Mouse (Mus musculus): ENCODE results near the gene Hacd1. TPM values are rescaled to one million over a fixed set of nuclear protein-coding genes. Genes with fewer than 3 reads are reported as not detected.

Hacd1 gene
- polyA plus RNA-seq, 1 experiment from 2014 or later, result 90.3 TPM

DNA sequence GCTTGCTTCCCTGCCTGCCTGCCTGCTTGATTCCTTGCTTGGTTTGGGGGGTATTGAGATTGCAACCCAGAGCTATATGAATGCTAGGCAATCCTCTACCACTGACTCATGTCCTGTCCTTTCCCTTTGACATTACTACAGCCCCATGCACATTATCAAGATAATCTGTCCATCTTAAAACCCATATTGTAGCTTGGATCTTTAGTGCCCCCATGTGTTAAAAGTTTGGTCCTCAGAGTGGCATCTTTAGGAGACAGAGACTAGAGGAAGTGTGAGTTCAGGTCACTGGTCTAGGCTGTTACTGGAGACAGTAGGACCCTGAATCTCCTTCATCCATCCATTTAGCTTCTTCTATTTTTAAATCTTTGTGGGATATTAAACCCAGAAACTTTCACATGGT lies 123.7 kb downstream of the Hacd1 start:
- H3K4me2 ChIP-seq, result no peak overlapping the region
- H3K4me1 ChIP-seq (replicated peaks; ENCODE audit: control insufficient read depth, insufficient read depth, low read length), result no peaks in the 10 kb centered on the region

GRCm38 (mm10) chr2:13930724-13931123 lies 125.2 kb downstream of the Hacd1 start:
- no peaks in the 10 kb centered on the region for H3K27me3 ChIP-seq (replicated peaks; ENCODE audit: control insufficient read depth, insufficient read depth, low read length)
- no peak overlapping the region for H3K9ac ChIP-seq (ENCODE audit: low read depth, low read length)
- no peaks in the 10 kb centered on the region for H3K4me1 ChIP-seq (replicated peaks; ENCODE audit: control insufficient read depth, insufficient read depth, low read length)
- no peaks in the 10 kb centered on the region for H3K36me3 ChIP-seq (ENCODE audit: control insufficient read depth, insufficient read depth, low read length)
- WGBS, result 79% methylated on average over 1 of the region's 1 CpGs
- ATAC-seq (replicated peaks; ENCODE audit: low FRiP score) (no peak), DNase-seq (ENCODE audit: low spot score) (no peak)
- H3K4me2 ChIP-seq, result no peak overlapping the region
- no peaks in the 10 kb centered on the region for H3K9me3 ChIP-seq (ENCODE audit: control insufficient read depth, low read length)
- H3K4me3 ChIP-seq (ENCODE audit: low read depth, low read length), result no peak overlapping the region
- no peak overlapping the region for H3K27ac ChIP-seq (ENCODE audit: low read depth, low read length)

More for the DNA sequence above, 123.7 kb downstream of the Hacd1 start:
- no peak overlapping the region for H3K9ac ChIP-seq (ENCODE audit: low read depth, low read length)
- no peaks in the 10 kb centered on the region for H3K27me3 ChIP-seq (replicated peaks; ENCODE audit: control insufficient read depth, insufficient read depth, low read length)
- no peak overlapping the region for H3K4me3 ChIP-seq (ENCODE audit: low read depth, low read length)
- no peaks in the 10 kb centered on the region for H3K9me3 ChIP-seq (ENCODE audit: control insufficient read depth, low read length)
- DNase-seq (ENCODE audit: low spot score) (no peak), ATAC-seq (replicated peaks; ENCODE audit: low FRiP score) (no peak)
- H3K27ac ChIP-seq (ENCODE audit: low read depth, low read length), result no peak overlapping the region
- no peaks in the 10 kb centered on the region for H3K36me3 ChIP-seq (ENCODE audit: control insufficient read depth, insufficient read depth, low read length)

DNA sequence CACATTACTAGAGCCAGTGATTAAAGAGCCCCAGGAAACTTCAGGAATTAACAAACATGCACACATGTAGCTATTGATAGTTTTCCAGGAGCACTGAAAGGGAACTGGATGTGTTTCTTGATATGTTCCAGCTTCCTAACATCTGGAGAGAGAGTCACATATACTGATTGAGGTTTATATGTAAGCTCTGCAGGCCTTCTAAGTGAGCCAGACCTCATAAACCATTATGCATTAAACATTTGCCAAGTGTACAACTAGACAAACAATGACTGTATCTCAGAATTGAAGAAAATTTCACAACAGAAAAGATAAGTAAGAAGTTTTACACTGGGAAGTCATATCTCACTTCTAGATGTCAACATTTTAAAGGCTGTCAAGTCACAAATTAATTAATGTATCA lies 167.4 kb downstream of the Hacd1 start:
- Histone ChIP-seq H3K4me2 (no peak overlapping the region), H3K9me3 (ENCODE audit: control insufficient read depth, low read length) (no peaks in the 10 kb centered on the region), H3K27me3 (replicated peaks; ENCODE audit: control insufficient read depth, insufficient read depth, low read length) (no peaks in the 10 kb centered on the region), H3K27ac (ENCODE audit: low read depth, low read length) (no peak overlapping the region), H3K4me3 (ENCODE audit: low read depth, low read length) (no peak overlapping the region), H3K36me3 (ENCODE audit: control insufficient read depth, insufficient read depth, low read length) (no peaks in the 10 kb centered on the region), H3K4me1 (replicated peaks; ENCODE audit: control insufficient read depth, insufficient read depth, low read length) (no peaks in the 10 kb centered on the region), H3K9ac (ENCODE audit: low read depth, low read length) (no peak overlapping the region)
- ATAC-seq (replicated peaks; ENCODE audit: low FRiP score) (no peak), DNase-seq (ENCODE audit: low spot score) (no peak)

GRCm38 (mm10) chr2:13857461-13857860 lies 198.5 kb downstream of the Hacd1 start:
- Histone ChIP-seq H3K27me3 (replicated peaks; ENCODE audit: control insufficient read depth, insufficient read depth, low read length) (no peaks in the 10 kb centered on the region), H3K4me2 (no peak overlapping the region), H3K4me3 (ENCODE audit: low read depth, low read length) (no peak overlapping the region), H3K27ac (ENCODE audit: low read depth, low read length) (no peak overlapping the region), H3K4me1 (replicated peaks; ENCODE audit: control insufficient read depth, insufficient read depth, low read length) (no peaks in the 10 kb centered on the region), H3K9ac (ENCODE audit: low read depth, low read length) (no peak overlapping the region), H3K9me3 (ENCODE audit: control insufficient read depth, low read length) (no peaks in the 10 kb centered on the region), H3K36me3 (ENCODE audit: control insufficient read depth, insufficient read depth, low read length) (no peaks in the 10 kb centered on the region)
- ATAC-seq (replicated peaks; ENCODE audit: low FRiP score), result no peak
- WGBS, result 56% methylated on average over 2 of the region's 2 CpGs
- no peak for DNase-seq (ENCODE audit: low spot score)

DNA sequence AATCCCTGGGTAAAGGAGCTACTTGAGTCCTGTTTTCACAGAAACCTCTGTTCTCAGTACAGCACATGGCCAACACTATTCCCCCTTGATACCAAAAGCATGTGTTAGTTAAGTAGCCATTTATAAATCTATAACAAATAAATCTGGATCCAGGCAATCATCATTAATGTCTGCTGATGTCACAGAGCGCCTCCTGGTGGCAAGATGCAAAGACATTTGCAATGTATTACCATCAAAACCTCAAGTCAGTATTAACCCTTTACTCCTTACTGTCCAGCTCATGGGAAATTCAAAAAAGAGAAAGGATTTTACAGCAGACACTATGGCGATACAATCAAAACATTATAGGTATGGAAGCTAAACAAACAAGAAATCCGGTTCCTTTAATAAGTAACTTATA lies 200.4 kb downstream of the Hacd1 start:
- no peaks in the 10 kb centered on the region for H3K36me3 ChIP-seq (ENCODE audit: control insufficient read depth, insufficient read depth, low read length)
- H3K27me3 ChIP-seq (replicated peaks; ENCODE audit: control insufficient read depth, insufficient read depth, low read length), result no peaks in the 10 kb centered on the region
- H3K9me3 ChIP-seq (ENCODE audit: control insufficient read depth, low read length), result no peaks in the 10 kb centered on the region
- no peak for DNase-seq (ENCODE audit: low spot score)
- no peak for ATAC-seq (replicated peaks; ENCODE audit: low FRiP score)
- no peak overlapping the region for H3K9ac ChIP-seq (ENCODE audit: low read depth, low read length)
- no peak overlapping the region for H3K27ac ChIP-seq (ENCODE audit: low read depth, low read length)
- no peaks in the 10 kb centered on the region for H3K4me1 ChIP-seq (replicated peaks; ENCODE audit: control insufficient read depth, insufficient read depth, low read length)
- whole genome bisulfite sequencing, result 50% methylated on average over 3 of the region's 3 CpGs
- H3K4me2 ChIP-seq, result no peak overlapping the region
- no peak overlapping the region for H3K4me3 ChIP-seq (ENCODE audit: low read depth, low read length)

GRCm38 (mm10) chr2:13836310-13836709 lies 219.6 kb downstream of the Hacd1 start:
- no peak for ATAC-seq (replicated peaks; ENCODE audit: low FRiP score)
- DNase-seq (ENCODE audit: low spot score), result no peak
- no peak overlapping the region for H3K27ac ChIP-seq (ENCODE audit: low read depth, low read length)
- H3K27me3 ChIP-seq (replicated peaks; ENCODE audit: control insufficient read depth, insufficient read depth, low read length), result no peaks in the 10 kb centered on the region
- H3K4me1 ChIP-seq (replicated peaks; ENCODE audit: control insufficient read depth, insufficient read depth, low read length), result no peaks in the 10 kb centered on the region
- H3K4me3 ChIP-seq (ENCODE audit: low read depth, low read length), result no peak overlapping the region
- no peaks in the 10 kb centered on the region for H3K9me3 ChIP-seq (ENCODE audit: control insufficient read depth, low read length)
- no peak overlapping the region for H3K4me2 ChIP-seq
- H3K36me3 ChIP-seq (ENCODE audit: control insufficient read depth, insufficient read depth, low read length), result no peaks in the 10 kb centered on the region
- no peak overlapping the region for H3K9ac ChIP-seq (ENCODE audit: low read depth, low read length)
- WGBS, result 75% methylated on average over 3 of the region's 3 CpGs

- DNase-seq (ENCODE audit: low spot score) (no peak), ATAC-seq (replicated peaks; ENCODE audit: low FRiP score) (no peak)
- Histone ChIP-seq H3K27me3 (replicated peaks; ENCODE audit: control insufficient read depth, insufficient read depth, low read length) (no peaks in the 10 kb centered on the region), H3K9ac (ENCODE audit: low read depth, low read length) (no peak overlapping the region), H3K4me2 (no peak overlapping the region), H3K4me1 (replicated peaks; ENCODE audit: control insufficient read depth, insufficient read depth, low read length) (no peaks in the 10 kb centered on the region), H3K36me3 (ENCODE audit: control insufficient read depth, insufficient read depth, low read length) (no peaks in the 10 kb centered on the region), H3K4me3 (ENCODE audit: low read depth, low read length) (no peak overlapping the region), H3K27ac (ENCODE audit: low read depth, low read length) (no peak overlapping the region), H3K9me3 (ENCODE audit: control insufficient read depth, low read length) (no peaks in the 10 kb centered on the region)
- WGBS, result 39% methylated on average over 1 of the region's 1 CpGs
Measured at GRCm38 (mm10) chr2:13834989-13835388, 220.9 kb downstream of the Hacd1 start.

DNA sequence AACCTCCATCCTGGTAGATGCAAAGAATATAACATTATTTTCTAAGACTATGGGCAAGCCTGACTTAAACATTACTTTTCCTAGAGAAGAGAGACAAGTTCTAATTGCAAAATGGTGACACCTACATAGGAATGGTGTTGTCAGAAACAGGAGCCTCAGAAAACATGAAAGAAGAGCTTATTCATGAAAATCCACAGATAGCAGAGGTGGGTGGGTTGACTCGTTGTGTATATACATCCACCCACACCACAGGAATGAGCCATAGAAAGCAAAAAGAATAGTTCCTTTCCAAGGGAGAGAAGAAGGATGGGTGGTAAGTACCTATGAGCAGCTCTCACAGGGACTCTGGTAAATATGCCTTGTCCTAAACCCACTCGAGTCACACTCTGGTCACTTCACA lies 239.3 kb downstream of the Hacd1 start:
- Histone ChIP-seq H3K4me2 (no peak overlapping the region), H3K4me3 (ENCODE audit: low read depth, low read length) (no peak overlapping the region), H3K36me3 (ENCODE audit: control insufficient read depth, insufficient read depth, low read length) (no peaks in the 10 kb centered on the region), H3K9me3 (ENCODE audit: control insufficient read depth, low read length) (no peaks in the 10 kb centered on the region), H3K9ac (ENCODE audit: low read depth, low read length) (no peak overlapping the region), H3K27ac (ENCODE audit: low read depth, low read length) (no peak overlapping the region), H3K4me1 (replicated peaks; ENCODE audit: control insufficient read depth, insufficient read depth, low read length) (no peaks in the 10 kb centered on the region), H3K27me3 (replicated peaks; ENCODE audit: control insufficient read depth, insufficient read depth, low read length) (no peaks in the 10 kb centered on the region)
- ATAC-seq (replicated peaks; ENCODE audit: low FRiP score), result no peak
- DNase-seq (ENCODE audit: low spot score), result no peak
- 66% methylated on average over 2 of the region's 2 CpGs for WGBS

DNA sequence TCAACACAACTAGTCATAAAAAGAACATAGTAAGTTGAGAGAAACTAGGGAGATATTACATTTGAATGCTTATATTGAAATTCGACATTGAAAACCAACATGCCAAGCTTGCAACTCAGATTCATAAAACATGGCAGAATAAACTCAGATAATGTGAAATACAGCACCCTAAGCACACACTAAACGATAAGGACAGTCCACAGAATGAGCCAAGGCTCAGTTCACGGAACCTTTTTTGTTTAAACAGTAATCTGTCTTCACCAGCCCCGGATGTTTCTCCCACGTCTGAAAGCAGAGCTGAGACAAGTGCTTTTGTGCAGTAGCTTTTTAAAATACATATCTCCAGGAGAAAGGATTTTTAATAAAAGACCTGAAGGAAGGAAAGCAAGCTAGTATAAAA lies 247.3 kb downstream of the Hacd1 start:
- no peaks in the 10 kb centered on the region for H3K27me3 ChIP-seq (replicated peaks; ENCODE audit: control insufficient read depth, insufficient read depth, low read length)
- no peak overlapping the region for H3K27ac ChIP-seq (ENCODE audit: low read depth, low read length)
- no peaks in the 10 kb centered on the region for H3K36me3 ChIP-seq (ENCODE audit: control insufficient read depth, insufficient read depth, low read length)
- WGBS, result 57% methylated on average over 5 of the region's 5 CpGs
- ATAC-seq (replicated peaks; ENCODE audit: low FRiP score) (no peak), DNase-seq (ENCODE audit: low spot score) (no peak)
- H3K4me2 ChIP-seq, result no peak overlapping the region
- H3K4me3 ChIP-seq (ENCODE audit: low read depth, low read length), result no peak overlapping the region
- H3K9ac ChIP-seq (ENCODE audit: low read depth, low read length), result no peak overlapping the region
- H3K9me3 ChIP-seq (ENCODE audit: control insufficient read depth, low read length), result no peaks in the 10 kb centered on the region
- no peaks in the 10 kb centered on the region for H3K4me1 ChIP-seq (replicated peaks; ENCODE audit: control insufficient read depth, insufficient read depth, low read length)

Data from liver, embryonic 11.5 days (tissue).